Mouse (Mus musculus): ENCODE measurements at regions not wholly inside any gene's neighbourhood (a gene's known extent, or its start where the extent isn't known, plus 50 kb on each side); places are given as distances from the start of the nearest gene placed in this dataset.

DNA sequence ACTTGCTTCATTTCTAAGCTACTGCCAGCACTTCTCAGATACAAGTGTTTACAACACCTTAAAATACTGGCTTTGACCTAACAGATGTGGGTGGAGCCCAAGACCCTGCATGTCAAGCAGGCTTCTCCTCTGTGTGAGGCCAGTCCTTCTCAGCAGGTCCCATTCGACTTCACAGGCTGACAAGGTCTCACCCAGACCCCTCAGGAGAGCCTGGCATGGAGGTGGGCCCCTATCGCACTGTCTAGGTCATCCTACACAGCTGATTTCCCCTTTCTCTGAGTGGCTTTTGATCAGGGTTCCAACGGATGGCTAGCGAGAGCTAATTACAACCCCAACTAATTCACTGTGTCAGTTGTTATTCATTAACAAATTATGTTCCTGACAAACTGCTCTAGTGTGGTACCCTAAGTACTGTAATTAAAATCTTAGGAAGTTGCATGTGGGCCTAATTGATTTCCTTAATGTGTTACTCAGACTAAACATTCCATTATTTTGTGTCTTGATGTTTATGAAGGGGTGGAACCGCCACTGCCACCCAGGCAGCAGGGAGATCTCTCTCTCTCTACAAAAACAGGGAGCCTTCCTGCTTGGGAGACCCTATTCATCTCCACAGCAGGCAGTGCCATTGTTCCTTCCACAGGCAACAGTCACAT lies 73.4 kb upstream of the Rad23b start:
- TF ChIP-seq CTCF (IDR thresholded peaks at IDR 0.05; ENCODE audit: borderline replicate concordance, extremely low read depth, insufficient read depth, insufficient read length) (no peak), POLR2A (IDR thresholded peaks at IDR 0.05; ENCODE audit: borderline replicate concordance, extremely low read depth, insufficient read depth, insufficient read length, poor library complexity, severe bottlenecking) (no peak)
